20 mouse cellular contexts compared by ENCODE assay signal in the genomic region with DNA sequence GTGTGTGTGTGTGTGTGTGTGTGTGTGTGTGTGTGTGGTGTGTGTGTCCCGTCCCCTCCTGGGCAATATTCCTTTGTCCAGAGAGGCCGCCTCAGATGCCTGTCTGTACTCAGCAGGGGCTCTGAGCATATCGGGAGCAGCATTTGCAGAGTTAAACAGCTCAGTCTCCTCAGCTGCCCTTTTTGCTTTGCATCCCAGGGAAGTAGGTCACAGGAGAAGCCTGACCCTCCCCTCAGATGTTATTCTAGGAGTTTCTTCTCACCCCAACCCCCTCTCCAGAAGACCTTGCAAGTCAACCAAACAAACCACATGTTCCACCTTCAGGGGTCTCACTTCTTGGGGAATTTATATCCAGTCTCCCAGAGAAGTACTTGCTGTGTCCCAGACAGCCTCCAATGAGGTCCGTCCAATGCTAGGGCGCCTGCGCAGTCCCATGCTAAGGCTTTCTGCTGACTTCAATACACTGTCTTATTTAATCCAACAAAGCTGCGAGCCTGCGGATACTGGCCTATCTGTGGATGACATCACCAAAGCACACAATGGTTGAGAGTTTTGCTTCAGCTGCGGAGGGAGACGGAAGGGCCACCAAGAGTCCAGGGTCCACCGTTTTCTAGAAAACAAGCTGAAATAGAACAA. TPM values are rescaled to one million over a fixed set of nuclear protein-coding genes. Genes with fewer than 3 reads are reported as not detected.
DNase-seq lines count a peak whose midpoint lies in the region; ATAC-seq and TF ChIP-seq lines count a peak whose summit lies in the region.
"Had no signal": no experiment of that assay in that cellular context is flagged by ENCODE, and none has a peak within 500 bp of the region (broad histone marks: within the 10 kb centered on the region; RNA-seq: fewer than 3 reads in every experiment).

No protein-coding gene starts in this region.

- no peak for TF ChIP-seq POLR2A in brain, embryonic 14.5 days (IDR thresholded peaks at IDR 0.05; ENCODE audit: borderline replicate concordance, extremely low read depth, insufficient read depth, insufficient read length, poor library complexity, severe bottlenecking)

- no peaks in the 10 kb centered on the region for H3K36me3 ChIP-seq in midbrain, embryonic 10.5 days
- no peaks in the 10 kb centered on the region for H3K36me3 ChIP-seq in midbrain, postnatal 0 days (ENCODE audit: insufficient read depth, low read length)
- H3K36me3 ChIP-seq: hindbrain, embryonic 12.5 days; limb, embryonic 13.5 days; liver, embryonic 15.5 days had no signal

- TF ChIP-seq CTCF in midbrain, postnatal 0 days (IDR thresholded peaks at IDR 0.05) = no peak
- no peak for TF ChIP-seq CTCF in brain, embryonic 14.5 days (IDR thresholded peaks at IDR 0.05; ENCODE audit: borderline replicate concordance, extremely low read depth, insufficient read depth, insufficient read length)

- no peaks in the 10 kb centered on the region for H3K27me3 ChIP-seq in midbrain, embryonic 10.5 days (ENCODE audit: low read depth, poor library complexity, severe bottlenecking)
- no peaks in the 10 kb centered on the region for H3K27me3 ChIP-seq in midbrain, postnatal 0 days (ENCODE audit: insufficient read depth, low read length)
- H3K27me3 ChIP-seq: hindbrain, embryonic 12.5 days; liver, embryonic 15.5 days had no signal

- 69% methylated on average over 11 of the region's 11 CpGs for WGBS in midbrain, embryonic 10.5 days
- 66% methylated on average over 11 of the region's 11 CpGs for whole genome bisulfite sequencing in midbrain, postnatal 0 days

- peak overlapping the region; percentile 42 for H3K27ac ChIP-seq in midbrain, embryonic 10.5 days (replicated peaks)
- no peak overlapping the region for H3K27ac ChIP-seq in midbrain, postnatal 0 days (ENCODE audit: low read depth, low read length)
- H3K27ac ChIP-seq: heart, adult 2 months; hindbrain, embryonic 12.5 days; limb, embryonic 13.5 days; liver, embryonic 15.5 days had no signal

- H3K9me3 ChIP-seq in midbrain, embryonic 10.5 days (replicated peaks) = no peaks in the 10 kb centered on the region
- no peaks in the 10 kb centered on the region for H3K9me3 ChIP-seq in midbrain, postnatal 0 days (ENCODE audit: low read length)
- H3K9me3 ChIP-seq: hindbrain, embryonic 12.5 days; limb, embryonic 13.5 days; liver, embryonic 15.5 days had no signal

- H3K4me1 ChIP-seq in midbrain, embryonic 10.5 days = peaks cover 15% of the 10 kb centered on the region
- no peaks in the 10 kb centered on the region for H3K4me1 ChIP-seq in midbrain, postnatal 0 days (ENCODE audit: insufficient read depth, low read length)
- H3K4me1 ChIP-seq: limb, embryonic 13.5 days; liver, embryonic 15.5 days had no signal

- H3K4me2 ChIP-seq in midbrain, postnatal 0 days (ENCODE audit: low read depth, low read length, poor library complexity, severe bottlenecking) = no peak overlapping the region
- H3K4me2 ChIP-seq: hindbrain, embryonic 12.5 days; limb, embryonic 13.5 days; liver, embryonic 15.5 days had no signal

- H3K9ac ChIP-seq in midbrain, postnatal 0 days (replicated peaks; ENCODE audit: low read length, poor library complexity, severe bottlenecking) = no peak overlapping the region
- H3K9ac ChIP-seq: hindbrain, embryonic 12.5 days; limb, embryonic 13.5 days; liver, embryonic 15.5 days had no signal

- no peak overlapping the region for H3K4me3 ChIP-seq in midbrain, embryonic 10.5 days
- no peak overlapping the region for H3K4me3 ChIP-seq in midbrain, postnatal 0 days (ENCODE audit: low read depth, low read length)
- H3K4me3 ChIP-seq: heart, adult 2 months; hindbrain, embryonic 12.5 days; limb, embryonic 13.5 days; liver, embryonic 15.5 days had no signal

- DNase-seq in frontal cortex, postnatal 10 days (ENCODE audit: low spot score in 2 of 2) = no peak
- DNase-seq in midbrain, embryonic 10.5 days (ENCODE audit: low spot score) = no peak
- no peak for DNase-seq in midbrain, postnatal 0 days (ENCODE audit: low spot score)
- DNase-seq in brain, embryonic 14.5 days (ENCODE audit: low read depth) = peak; percentile 24
- peak; percentile 81 for DNase-seq in retina, postnatal 1 day
- no peak for DNase-seq in urinary bladder, adult 18-20 months (ENCODE audit: low spot score in 2 of 2)
- DNase-seq in cerebellum, postnatal 36 days = no peak
- DNase-seq: adrenal gland, postnatal 10 days; cerebellum, adult 18-20 months; heart, adult 2 months; kidney, adult 11 months; kidney, postnatal 14 days; right cerebral cortex, adult 18-20 months had no signal

- ATAC-seq in frontal cortex, adult (ENCODE audit: low TSS enrichment) = peak; percentile 38; the same call in 1 of the 2 replicates
- no peak for ATAC-seq in midbrain, postnatal 0 days (ENCODE audit: low FRiP score)
- ATAC-seq: forebrain, embryonic 16.5 days had no signal

RNA-seq across cellular contexts. Expression of a gene that starts 17.4 kb away (rescaled TPM):
- 1.1 and 1.3 TPM in 2 replicates for polyA plus RNA-seq in midbrain, embryonic 10.5 days (2016; fragmentation: Nextera tagmentation; extraction: Ambion mirVana)
- 1.6 and 1.9 TPM in 2 replicates for total RNA-seq in midbrain, postnatal 0 days (2014; rRNA removed)
- polyA plus RNA-seq in midbrain, postnatal 0 days (2015; fragmentation: Nextera tagmentation; extraction: Ambion mirVana) = 1.0 TPM in 2 replicates
- 0.61 and 0.88 TPM in 2 replicates for polyA plus RNA-seq in brain, embryonic 14.5 days (2012; rRNA removed)
- total RNA-seq: gastrocnemius, adult 8-10 months; neutrophil, adult 5-6 weeks had no signal

Comparison
In these comparisons a context has a peak if more than half of its experiments do, and no peak if none do; other contexts are left out.
1. DNase-seq: peak in brain, embryonic 14.5 days (single experiment) and retina, postnatal 1 day (single experiment); none in frontal cortex, postnatal 10 days (0 of 2), midbrain, embryonic 10.5 days (single experiment), midbrain, postnatal 0 days (single experiment), urinary bladder, adult 18-20 months (0 of 2) and cerebellum, postnatal 36 days (0 of 2).